Mouse (Mus musculus): Measurements from ENCODE around the gene Il17ra. TPM values are rescaled to one million over a fixed set of nuclear protein-coding genes. Genes with fewer than 3 reads are reported as not detected.

Il17ra gene
- polyA plus RNA-seq, 1 experiment: 13.2 TPM

DNA sequence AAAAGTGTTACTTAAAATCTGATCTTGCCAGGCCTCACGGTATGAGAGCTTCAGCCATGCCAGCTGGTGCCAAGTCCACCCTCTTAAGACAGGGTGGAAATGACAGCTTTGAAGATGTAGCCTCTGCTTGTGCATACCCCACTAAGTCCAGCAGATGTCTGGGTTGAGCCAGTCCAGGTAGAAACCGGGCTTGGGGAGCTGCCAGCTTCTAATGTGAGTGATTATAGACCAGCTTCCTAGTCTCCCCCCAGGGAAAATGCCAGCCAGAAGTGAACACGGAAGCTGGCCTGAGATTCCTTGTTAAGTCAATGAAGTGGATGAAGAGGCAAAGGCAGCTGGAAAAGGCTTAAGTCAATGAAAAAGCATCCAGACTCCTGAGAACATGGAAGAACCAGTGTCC is 33.5 kb downstream of the Il17ra start:
- DNase-seq (ENCODE audit: extremely low spot score in 1 of 2, low spot score in 1 of 2): no peak

DNA sequence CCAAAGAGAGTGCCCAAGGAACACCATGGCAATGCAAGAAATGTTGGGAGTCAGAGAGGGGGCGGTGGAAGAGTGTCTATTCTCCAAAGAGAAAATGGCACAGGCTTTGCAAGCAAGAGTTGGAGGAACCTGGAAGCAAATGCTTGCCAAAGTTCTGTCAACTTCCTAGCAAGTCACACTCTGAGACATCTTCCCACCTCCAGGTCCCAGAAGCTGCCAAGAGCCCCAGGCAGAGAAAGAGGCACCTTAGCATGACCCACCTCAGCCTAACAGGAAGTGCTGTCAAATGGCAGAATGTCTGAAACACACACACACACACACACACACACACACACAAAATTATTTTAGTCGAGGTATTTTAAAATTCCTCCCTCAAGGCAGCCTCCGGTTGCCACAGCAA is 41.0 kb downstream of the Il17ra start:
- peak; percentile 84 to 87 for DNase-seq (ENCODE audit: extremely low spot score in 1 of 2, low spot score in 1 of 2)

DNA sequence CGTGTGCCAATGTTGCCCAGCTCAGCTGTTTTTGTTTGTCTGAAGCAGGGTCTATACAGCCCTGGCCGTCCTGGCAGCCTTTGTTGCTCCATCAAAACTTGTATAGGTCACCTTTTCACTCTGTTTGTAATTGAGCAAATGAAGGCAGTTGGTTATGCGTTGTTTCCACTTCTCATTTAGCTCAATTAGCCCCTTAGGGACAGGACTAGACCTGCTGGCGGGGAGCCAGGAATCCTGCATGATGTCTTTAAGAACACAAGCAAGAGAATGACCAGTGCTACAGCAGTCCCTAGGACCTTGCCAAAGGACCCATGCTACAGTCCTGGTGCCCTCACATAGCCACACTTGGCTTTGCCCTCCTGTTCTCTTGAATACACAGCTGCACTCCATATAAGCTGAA is 42.5 kb downstream of the Il17ra start:
- DNase-seq (ENCODE audit: extremely low spot score in 1 of 2, low spot score in 1 of 2): no peak

DNA sequence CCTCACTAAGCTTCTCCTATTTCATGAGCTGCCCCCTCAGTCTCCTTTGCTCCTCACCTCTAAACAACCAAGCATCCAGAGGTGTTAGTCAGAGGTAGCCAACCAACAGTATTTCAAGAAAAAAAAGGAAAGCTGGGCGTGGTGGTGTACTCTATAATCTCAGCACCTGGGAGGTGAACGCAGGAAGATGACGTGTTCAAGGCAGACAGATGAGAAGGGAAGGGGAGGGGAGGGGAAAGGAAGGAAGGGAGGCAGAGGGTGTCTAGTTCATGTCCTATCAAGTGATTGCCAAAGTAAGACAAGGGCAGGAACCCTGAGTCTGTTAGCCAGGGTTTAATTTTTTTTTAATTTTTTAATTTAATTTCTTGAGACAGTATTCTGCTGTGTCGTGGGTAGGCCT is 45.6 kb downstream of the Il17ra start:
- no peak for DNase-seq (ENCODE audit: extremely low spot score in 1 of 2, low spot score in 1 of 2)

DNA sequence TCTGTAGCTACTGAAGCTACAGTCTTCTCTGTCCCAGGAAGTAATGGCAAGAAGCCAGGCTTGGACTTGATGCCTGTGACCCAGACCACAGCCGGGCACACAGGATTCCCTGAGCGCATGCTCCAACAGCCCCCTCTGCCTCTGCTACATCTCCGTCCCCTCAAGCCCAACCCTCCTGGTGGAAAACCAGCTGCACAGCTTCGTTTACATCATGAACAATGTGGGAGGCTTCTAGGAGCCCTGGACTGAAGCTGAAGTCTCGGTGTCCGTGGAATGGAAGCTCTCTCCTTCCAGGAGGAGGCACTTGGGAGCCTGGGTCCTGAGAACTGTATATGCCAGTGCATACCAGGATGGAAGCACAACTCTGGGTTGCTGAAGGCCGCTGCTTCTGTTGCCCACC is 46.9 kb downstream of the Il17ra start:
- peak in 1 of 2 experiments; percentile 25 for DNase-seq (ENCODE audit: extremely low spot score in 1 of 2, low spot score in 1 of 2)

DNA sequence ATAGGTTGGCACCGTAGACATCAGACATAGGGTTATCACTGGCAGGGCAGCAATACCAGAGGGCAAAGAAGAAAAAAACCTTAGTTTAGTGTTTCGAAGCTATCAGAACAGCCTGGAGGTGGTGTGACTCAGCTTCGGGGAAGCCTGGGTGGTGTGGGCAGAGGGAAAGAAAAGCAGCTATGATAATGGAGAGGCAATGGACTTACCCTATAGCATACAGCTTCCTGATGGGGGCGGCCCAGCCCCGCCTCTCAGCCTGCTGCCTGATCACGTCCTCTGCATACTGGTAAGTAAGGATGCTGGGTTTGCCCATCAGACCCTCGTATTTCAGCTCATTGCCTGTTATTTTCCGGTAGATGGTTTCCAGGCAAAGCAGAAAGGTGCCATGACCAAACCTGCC is 47.4 kb downstream of the Il17ra start:
- peak; percentile 72 to 83 for DNase-seq (ENCODE audit: extremely low spot score in 1 of 2, low spot score in 1 of 2)

DNA sequence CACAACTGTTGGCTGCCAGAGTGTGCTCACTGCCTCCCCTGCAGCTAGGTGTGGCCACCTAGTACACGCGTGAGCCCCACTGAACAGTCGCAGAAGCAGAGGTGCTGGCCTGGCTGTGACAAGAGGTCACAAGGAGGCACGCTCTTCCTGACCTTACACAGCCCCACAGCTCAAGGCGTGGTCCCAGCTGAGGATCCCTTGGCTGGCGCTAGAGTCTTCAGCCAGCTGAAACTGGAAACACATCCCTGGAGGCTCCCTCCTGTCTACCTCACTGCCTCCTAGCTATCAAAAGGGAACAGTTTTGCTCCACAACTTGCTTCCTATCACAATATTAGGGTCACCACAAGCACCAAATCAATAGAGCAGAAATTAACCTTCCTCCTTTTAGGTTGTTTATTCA is 48.2 kb downstream of the Il17ra start:
- DNase-seq (ENCODE audit: extremely low spot score in 1 of 2, low spot score in 1 of 2): no peak

DNA sequence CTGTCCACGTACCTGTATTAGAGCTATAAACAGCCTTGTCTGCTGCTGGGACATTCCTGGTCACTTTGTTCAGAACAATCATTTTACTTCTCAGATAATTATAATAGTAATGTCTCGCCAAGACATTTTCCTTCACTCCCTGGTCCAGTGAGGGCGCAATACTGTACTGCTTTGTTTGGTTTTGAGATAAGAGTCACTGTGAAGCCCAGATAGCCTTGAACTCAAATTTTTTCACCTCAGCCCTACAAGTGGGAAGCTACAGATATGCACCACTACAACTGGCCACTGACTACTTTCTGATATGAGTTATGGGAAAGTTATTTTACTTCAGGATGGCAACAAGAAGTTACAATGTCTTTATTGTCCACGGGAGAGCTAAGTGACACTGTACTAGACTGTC is 53.4 kb downstream of the Il17ra start:
- no peak for DNase-seq (ENCODE audit: extremely low spot score in 1 of 2, low spot score in 1 of 2)

DNA sequence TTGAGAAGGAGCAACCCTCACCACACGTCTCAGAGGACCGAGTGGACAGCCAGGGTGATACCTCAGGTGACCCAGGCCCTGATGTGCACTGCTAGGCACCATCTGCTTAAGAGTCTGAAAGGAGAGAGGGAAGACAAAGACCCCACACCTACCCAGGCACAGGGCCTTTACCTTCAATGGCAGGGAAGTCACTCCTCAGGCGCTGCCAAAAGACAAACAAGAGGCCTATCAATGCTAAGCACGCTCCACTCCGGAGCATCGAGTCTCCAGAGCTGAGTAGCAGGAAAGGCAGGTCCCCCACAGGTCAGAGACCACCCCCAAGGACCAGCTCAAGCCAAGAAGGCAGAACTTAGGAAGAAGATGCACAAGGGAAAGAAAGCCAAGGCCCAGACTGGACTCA is 53.8 kb downstream of the Il17ra start:
- DNase-seq (ENCODE audit: extremely low spot score in 1 of 2, low spot score in 1 of 2): no peak

DNA sequence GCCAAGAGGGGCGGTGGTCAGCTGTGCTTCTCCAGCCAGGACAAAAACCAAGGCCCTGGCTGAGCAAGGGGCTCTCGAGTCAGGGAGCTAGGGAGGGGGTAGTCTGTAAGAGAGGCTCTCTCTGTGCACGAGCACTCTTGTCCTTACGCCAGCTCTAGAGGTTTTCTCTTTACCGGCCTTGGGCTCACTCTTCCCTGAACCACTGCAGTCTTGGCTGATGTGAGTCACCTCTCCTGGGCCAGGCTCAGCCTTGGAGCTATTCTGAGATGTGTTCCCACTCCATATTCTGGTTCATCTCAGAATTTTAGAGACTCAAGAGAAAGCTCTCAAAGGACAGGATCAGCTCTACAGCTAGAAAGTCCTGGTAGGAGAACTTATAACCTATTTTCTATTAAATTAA is 54.3 kb downstream of the Il17ra start:
- peak in 1 of 2 experiments; percentile 54 for DNase-seq (ENCODE audit: extremely low spot score in 1 of 2, low spot score in 1 of 2)

DNA sequence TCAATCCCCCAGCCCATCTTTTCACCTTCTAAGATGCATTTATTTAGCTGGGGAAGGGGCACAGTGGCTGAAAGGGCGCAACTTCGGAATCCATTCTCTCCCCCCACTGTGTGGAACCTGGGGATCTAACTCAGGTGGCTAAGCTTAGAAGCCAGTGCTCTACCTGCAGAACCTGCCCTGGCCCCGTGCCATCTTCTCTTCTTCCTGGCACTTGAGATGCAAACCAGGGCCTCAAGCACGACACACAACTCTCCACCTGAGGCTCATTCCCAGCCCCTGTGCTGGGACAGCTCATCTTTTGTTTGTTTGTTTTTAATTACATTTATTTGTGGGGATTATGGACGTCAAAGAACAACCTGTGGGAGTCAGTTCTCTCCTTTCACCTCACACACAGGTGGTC is 56.6 kb downstream of the Il17ra start:
- no peak for DNase-seq (ENCODE audit: extremely low spot score in 1 of 2, low spot score in 1 of 2)

DNA sequence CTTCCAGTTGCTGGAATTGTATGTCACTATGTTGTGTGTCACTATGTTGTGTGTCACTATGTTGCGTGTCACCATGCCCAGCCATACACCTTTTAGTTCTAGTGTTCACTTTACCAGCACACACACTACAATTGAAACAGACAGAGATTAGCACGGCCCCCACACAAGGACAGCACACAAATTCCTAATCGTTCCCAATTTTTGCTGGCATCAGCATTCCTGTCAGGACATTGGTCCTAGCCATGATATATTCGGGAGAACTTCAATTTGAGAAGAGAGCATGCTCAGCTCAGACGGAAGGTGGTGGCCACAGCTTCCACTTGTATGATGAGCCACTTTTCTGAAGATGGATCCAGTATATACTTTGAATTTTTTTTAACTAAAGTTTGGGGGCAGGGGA is 61.7 kb downstream of the Il17ra start:
- DNase-seq (ENCODE audit: extremely low spot score in 1 of 2, low spot score in 1 of 2): no peak

DNA sequence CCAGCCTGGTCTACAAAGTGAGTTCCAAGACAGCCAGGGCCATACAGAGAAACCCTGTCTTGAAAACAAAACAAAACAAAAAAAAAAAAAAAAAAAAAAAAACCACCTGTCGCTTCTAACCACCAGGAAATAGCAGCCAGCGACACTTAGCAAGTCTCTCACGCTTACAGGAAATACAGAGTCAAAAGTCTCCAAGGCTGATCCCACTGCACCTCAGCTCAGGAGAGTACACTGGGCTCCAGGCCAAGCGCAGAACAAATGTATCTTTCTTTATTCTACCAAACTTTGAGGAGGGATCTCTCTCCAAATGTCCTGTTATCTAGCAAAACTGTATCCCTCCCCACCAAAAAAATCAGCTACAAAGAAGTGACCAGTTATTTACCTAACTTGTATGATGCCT is 66.1 kb downstream of the Il17ra start:
- DNase-seq (ENCODE audit: extremely low spot score in 1 of 2, low spot score in 1 of 2): no peak

DNA sequence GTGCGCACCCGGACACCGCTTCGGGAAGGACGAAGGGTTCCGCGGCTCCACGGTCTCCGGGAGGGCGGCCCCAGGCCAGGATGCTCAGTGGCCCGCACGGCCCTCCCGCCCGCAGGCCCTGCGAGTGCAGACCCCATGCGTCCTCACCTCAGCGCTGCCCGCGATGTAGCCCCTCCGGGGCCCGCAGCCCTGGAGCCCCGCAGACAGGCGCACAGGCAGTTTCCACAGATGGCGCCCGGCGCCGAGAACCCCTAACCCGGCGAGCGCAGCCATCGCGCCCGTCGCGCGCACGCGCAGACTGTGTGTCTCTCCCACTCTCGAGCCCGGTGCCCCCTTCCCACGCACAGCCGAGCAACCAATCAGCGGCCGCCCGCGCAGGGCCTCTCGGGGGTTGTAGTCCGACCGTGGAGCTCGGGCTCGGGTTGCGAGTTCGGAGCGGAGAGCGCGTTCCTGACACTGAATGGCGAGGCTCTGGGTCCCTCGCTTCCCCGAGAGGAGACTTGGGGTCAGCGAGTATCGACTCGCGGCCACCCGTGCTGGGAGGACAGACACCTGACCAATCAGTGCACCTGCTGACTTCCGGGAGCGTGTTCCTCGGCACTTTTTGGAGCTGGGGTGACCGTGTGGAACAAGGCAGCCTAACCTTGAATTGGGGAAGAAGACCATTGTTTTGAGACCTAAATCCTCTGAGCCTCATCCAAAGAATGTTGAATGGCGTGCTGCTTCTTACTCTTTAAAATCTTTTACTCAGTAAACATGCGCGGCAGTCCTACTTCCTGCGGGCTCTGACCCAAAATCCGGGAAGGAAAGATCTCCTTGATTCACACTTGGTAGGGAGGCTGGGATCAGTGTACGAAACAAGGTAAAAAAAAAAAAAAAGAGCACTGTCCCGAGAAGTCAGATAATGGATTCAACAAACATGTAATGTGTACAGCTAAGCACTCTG is 68.2 kb downstream of the Il17ra start, which contains the start of gene Hdhd5:
TSS of gene Hdhd5 (minus strand) at position 300 of the 946 bp plus-strand sequence.
- peak; percentile 84 to 95 for DNase-seq (ENCODE audit: extremely low spot score in 1 of 2, low spot score in 1 of 2)

DNA sequence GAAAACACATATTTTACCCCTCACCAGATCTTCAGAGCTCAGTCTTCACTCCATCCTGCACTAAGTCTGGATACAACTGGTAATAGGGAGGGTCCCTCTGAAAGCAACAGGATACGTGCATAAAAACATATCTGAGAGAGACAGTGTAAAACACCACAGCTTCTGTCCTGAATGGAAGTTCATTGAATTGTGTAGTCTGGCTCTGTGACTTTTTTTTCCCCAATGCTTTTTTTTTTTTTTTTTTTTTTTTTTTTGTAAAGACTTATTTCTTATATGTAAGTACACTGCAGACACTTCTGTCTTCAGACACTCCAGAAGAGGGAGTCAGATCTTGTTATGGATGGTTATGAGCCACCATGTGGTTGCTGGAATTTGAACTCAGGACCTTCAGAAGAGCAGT is 69.5 kb downstream of the Il17ra start:
- no peak for DNase-seq (ENCODE audit: extremely low spot score in 1 of 2, low spot score in 1 of 2)

DNA sequence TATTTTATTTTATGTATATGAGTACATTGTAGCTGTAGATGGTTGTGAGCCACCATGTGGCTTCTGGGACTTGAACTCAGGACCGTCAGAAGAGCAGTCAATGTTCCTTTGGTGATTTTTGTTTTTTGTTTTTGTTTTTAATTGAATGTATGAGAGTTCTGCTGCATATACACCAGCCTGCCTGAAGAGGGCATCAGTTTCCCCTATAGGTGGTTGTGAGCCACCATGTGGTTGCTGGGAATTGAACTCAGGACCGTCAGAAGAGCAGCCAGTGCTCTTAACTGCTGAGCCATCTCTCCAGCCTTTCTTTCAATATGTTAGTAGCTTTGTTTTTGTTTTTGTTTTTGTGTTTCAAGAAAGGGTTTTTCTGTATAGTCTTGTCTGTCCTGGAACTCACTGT is 73.3 kb downstream of the Il17ra start:
- no peak for DNase-seq (ENCODE audit: extremely low spot score in 1 of 2, low spot score in 1 of 2)

Other genes starting within 250 kb of the Il17ra start
- gene D330020A13Rik, start 168.9 kb upstream of the Il17ra start, polyA plus RNA-seq (2012; rRNA removed): 0.10 and 0.11 TPM in 2 replicates
- 0.38 and 0.44 TPM in 2 replicates for gene B4galnt3, start 168.7 kb upstream of the Il17ra start, polyA plus RNA-seq (2012; rRNA removed)
- 11.8 and 13.8 TPM in 2 replicates for gene Kdm5a, start 99.1 kb upstream of the Il17ra start, polyA plus RNA-seq (2012; rRNA removed)
- 7.3 and 7.7 TPM in 2 replicates for gene Ccdc77, start 98.9 kb upstream of the Il17ra start, polyA plus RNA-seq (2012; rRNA removed)
- gene Tmem121b, start 30.6 kb downstream of the Il17ra start, polyA plus RNA-seq (2012; rRNA removed): 28.7 and 31.8 TPM in 2 replicates
- 43.0 and 48.3 TPM in 2 replicates for gene Hdhd5, start 68.1 kb downstream of the Il17ra start, polyA plus RNA-seq (2012; rRNA removed)
- gene Cecr2, start 203.1 kb downstream of the Il17ra start, polyA plus RNA-seq (2012; rRNA removed): 2.8 and 3.2 TPM in 2 replicates